Mouse (Mus musculus) bone marrow macrophage, adult 2 months (primary cell): ENCODE measurements at regions not wholly inside any gene's neighbourhood (a gene's known extent, or its start where the extent isn't known, plus 50 kb on each side); places are given as distances from the start of the nearest gene placed in this dataset.

Experiments
- H3K27ac ChIP-seq: 2 replicates; pipeline ENCODE4 v1.5.1; 2012; ENCODE audit warnings: low read depth, low read length; ENCODE audit not compliant: insufficient read depth
- H3K4me1 ChIP-seq: 2 replicates; pipeline ENCODE4 v1.6.1; 2012; ENCODE audit warnings: low read length; ENCODE audit not compliant: control insufficient read depth, insufficient read depth
- H3K4me3 ChIP-seq: 2 replicates; pipeline ENCODE4 v1.5.1; 2012; ENCODE audit warnings: mild to moderate bottlenecking, low read length, moderate library complexity; ENCODE audit not compliant: insufficient read depth
- CTCF ChIP-seq: IDR thresholded peaks from 2 replicates; pipeline ENCODE4 v1.5.1; 2012; ENCODE audit warnings: low read depth, mild to moderate bottlenecking, low read length, moderate library complexity
- POLR2A ChIP-seq: IDR thresholded peaks from 2 replicates; pipeline ENCODE4 v1.6.1; 2012; ENCODE audit warnings: mild to moderate bottlenecking, low read depth, low read length, borderline replicate concordance

GRCm38 (mm10) chr10:111099812-111100464 is 64.6 kb upstream of the Osbpl8 start:
- H3K27ac ChIP-seq, result no peak overlapping the region
- peaks cover 18% of the 10 kb centered on the region for H3K4me1 ChIP-seq
- no peak overlapping the region for H3K4me3 ChIP-seq
- TF ChIP-seq POLR2A (no peak), CTCF (no peak)

- H3K27ac ChIP-seq, result no peak overlapping the region
- H3K4me3 ChIP-seq, result no peak overlapping the region
- peaks cover 18% of the 10 kb centered on the region for H3K4me1 ChIP-seq
- no peak for TF ChIP-seq CTCF
- no peak for TF ChIP-seq POLR2A
Measured at GRCm38 (mm10) chr10:111099059-111099811, 65.3 kb upstream of the Osbpl8 start.

GRCm38 (mm10) chr10:111097245-111097644 is 67.3 kb upstream of the Osbpl8 start:
- H3K4me3 ChIP-seq, result no peak overlapping the region
- no peak for TF ChIP-seq POLR2A
- no peak for TF ChIP-seq CTCF
- H3K27ac ChIP-seq, result no peak overlapping the region
- H3K4me1 ChIP-seq, result peaks cover 13% of the 10 kb centered on the region

- no peak overlapping the region for H3K27ac ChIP-seq
- TF ChIP-seq POLR2A (no peak), CTCF (no peak)
- no peak overlapping the region for H3K4me3 ChIP-seq
- peaks cover 10% of the 10 kb centered on the region for H3K4me1 ChIP-seq
Measured at GRCm38 (mm10) chr10:111096811-111097210, 67.7 kb upstream of the Osbpl8 start.

DNA sequence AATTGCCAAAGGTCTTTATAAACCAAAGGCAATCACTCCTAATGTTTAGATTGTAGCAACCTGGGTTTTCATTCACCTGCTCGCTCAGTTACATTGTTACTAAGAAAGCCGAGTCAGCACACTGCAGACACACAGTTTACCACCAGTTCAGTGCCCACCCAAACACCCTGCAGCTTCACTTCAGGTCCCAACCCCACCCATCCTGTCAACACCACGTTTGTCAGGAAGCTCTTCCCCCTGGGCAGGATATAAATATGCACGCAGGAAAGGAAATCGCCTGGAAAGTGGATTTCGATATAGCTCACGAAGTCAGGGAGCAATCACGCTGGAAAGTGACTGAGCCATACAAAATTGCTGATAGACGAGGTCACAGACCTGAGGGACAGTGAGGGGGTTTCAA is 70.1 kb upstream of the Osbpl8 start:
- Histone ChIP-seq H3K27ac (no peak overlapping the region), H3K4me1 (peaks cover 10% of the 10 kb centered on the region)
- no peak for TF ChIP-seq CTCF
- no peak for TF ChIP-seq POLR2A

GRCm38 (mm10) chr10:111089382-111089781 is 75.2 kb upstream of the Osbpl8 start:
- Histone ChIP-seq H3K4me3 (no peak overlapping the region), H3K27ac (no peak overlapping the region), H3K4me1 (no peaks in the 10 kb centered on the region)
- TF ChIP-seq CTCF, result no peak
- no peak for TF ChIP-seq POLR2A

More for the DNA sequence above, 70.1 kb upstream of the Osbpl8 start:
- no peak overlapping the region for H3K4me3 ChIP-seq

- no peak overlapping the region for H3K4me3 ChIP-seq
- TF ChIP-seq CTCF, result no peak
- peaks cover 2% of the 10 kb centered on the region for H3K4me1 ChIP-seq
- H3K27ac ChIP-seq, result no peak overlapping the region
Measured at GRCm38 (mm10) chr10:111085561-111085960, 75.6 kb upstream of the Zdhhc17 start.

DNA sequence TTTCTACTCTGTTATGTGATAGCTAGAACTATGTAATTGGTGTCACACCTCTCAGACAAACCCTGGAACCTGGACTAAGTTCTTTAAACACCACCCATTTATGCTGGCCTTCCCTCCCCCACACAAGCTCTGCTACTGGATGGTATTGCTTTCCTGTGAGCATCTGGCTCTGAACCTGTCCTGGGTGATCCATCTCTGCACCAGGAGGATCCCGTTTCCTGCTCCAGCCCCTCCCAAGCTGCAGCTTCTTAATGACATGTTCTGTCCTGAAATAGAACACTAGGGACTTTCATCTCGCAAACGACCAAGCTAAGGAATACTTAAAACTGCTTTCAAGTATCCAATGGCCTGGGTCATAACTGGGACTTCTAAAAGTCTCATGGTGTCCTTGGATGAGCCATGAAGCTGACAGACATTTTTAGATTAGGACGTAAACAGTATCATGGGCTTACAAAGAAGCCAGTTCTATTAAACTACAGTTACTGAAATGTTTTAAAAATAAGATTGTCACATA is 74.4 kb upstream of the Zdhhc17 start:
- Histone ChIP-seq H3K4me3 (no peak overlapping the region), H3K4me1 (peaks cover 2% of the 10 kb centered on the region), H3K27ac (no peak overlapping the region)
- no peak for TF ChIP-seq CTCF
- TF ChIP-seq POLR2A, result no peak

DNA sequence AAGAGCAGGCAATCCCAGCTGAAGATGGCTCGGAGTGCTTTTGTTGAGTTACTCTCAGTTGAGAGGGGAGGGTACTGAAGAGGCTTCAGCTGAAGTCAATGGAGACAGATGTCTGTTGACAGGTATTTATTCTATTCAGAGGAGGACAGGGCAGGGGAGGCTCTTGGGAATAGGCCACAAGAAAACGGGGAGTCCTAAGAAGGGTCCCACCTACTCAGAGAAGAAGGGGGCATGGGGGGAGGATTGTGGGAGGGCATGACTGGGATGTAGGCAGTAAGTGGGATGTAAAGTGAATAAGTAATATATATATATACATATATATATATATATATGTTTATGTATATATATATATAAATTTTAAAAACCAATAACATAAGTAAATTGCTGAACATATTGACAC is 73.9 kb upstream of the Zdhhc17 start:
- no peak for TF ChIP-seq CTCF
- TF ChIP-seq POLR2A, result no peak
- H3K27ac ChIP-seq, result no peak overlapping the region
- H3K4me3 ChIP-seq, result no peak overlapping the region
- H3K4me1 ChIP-seq, result peaks cover 6% of the 10 kb centered on the region

DNA sequence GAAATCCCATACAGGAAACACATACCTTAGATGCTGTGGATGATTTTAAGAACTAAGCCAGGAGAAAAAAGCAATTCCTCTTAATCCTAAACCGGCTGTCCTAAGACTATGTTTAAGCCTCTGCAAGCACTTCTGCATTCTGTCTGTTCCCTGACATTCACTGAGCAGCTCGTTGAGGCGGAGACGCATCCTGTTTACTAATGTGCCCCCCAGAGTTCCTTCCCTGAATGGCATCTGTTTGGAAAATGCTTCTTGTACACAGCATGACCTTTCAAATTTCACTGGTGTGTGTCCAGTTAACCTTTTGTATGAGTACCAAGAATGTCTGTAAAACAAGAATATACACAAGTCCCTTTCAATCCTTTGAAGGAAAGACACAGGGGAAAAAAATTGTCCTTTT is 73.4 kb upstream of the Zdhhc17 start:
- peaks cover 7% of the 10 kb centered on the region for H3K4me1 ChIP-seq
- H3K27ac ChIP-seq, result no peak overlapping the region
- TF ChIP-seq POLR2A, result no peak
- no peak for TF ChIP-seq CTCF
- H3K4me3 ChIP-seq, result no peak overlapping the region
